Mouse (Mus musculus): ENCODE data around the gene Atp8a2.
"Not testable (repeated sequence)": the region's sequence is repeated elsewhere in the genome, so short reads cannot be mapped to it uniquely, and the experiment has no call there.

The Atp8a2 gene

DNA sequence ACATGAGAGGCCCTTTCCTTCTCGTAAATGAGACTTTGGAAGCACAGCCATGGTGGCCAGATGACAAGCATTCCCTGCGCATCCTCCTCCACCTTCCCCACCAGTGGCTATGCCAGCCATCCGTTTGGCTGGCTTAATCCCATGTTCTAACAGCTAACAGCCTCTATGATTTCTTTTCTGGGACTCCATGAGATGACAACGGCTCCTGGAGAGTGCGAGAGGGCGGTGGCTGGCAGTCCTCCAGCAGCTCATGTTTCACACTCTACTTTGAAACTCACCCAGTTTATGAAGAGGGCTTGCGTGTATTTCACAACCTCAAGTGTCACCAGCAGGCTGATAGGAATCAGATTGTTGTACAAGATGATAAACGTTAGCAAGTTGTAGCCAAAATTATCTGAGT lies 170.3 kb downstream of the Atp8a2 start:
- peak; percentile 20 for DNase-seq (ENCODE audit: low read depth, low spot score)

DNA sequence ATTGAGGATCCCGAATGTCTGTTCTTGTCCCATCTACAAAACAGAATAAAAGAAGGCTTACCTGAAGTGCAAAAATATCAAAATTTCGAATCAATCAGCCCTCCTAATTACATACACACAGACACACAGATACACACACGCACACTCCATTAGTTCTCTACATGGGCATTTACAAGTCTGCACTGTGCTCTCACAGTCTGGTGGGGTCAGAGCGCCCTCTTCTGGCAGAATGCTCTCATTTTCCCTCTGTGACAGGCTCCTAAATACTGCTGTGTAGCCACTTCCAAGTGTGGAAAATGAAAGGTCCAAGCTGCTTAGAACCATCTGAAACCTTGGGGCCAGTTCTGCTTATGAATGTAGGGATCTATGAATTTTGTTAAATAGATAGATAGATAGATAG lies 181.1 kb downstream of the Atp8a2 start:
- peak; percentile 75 for DNase-seq (ENCODE audit: low read depth, low spot score)

GRCm38 (mm10) chr14:60001801-60002200 lies 195.2 kb downstream of the Atp8a2 start:
- DNase-seq (ENCODE audit: low read depth, low spot score): no peak

DNA sequence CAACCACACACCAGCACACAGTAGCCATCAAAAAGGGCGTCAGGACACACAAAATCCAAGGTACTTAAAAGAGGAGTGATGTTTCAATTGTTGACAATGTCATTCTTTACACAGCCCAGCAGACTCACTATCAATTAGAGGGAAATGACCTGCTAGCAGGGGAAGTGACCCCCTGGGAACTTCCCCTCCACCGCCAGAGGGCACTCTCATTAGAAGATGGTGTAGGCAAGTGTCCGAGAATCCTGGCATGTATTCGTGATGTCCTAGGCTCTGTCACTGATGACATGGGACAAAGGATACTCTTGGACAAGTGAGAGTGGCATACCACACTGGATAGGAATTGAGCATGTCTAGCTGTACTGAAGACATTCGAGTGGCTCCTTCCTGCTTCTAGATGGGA lies 208.1 kb downstream of the Atp8a2 start:
- no peak for DNase-seq (ENCODE audit: low read depth, low spot score)

- no peak for DNase-seq (ENCODE audit: low read depth, low spot score)
These were observed 209.0 kb downstream of the Atp8a2 start for GRCm38 (mm10) chr14:59987975-59988374.

GRCm38 (mm10) chr14:59978007-59978406 lies 219.0 kb downstream of the Atp8a2 start:
- no peak for DNase-seq (ENCODE audit: low read depth, low spot score)

DNA sequence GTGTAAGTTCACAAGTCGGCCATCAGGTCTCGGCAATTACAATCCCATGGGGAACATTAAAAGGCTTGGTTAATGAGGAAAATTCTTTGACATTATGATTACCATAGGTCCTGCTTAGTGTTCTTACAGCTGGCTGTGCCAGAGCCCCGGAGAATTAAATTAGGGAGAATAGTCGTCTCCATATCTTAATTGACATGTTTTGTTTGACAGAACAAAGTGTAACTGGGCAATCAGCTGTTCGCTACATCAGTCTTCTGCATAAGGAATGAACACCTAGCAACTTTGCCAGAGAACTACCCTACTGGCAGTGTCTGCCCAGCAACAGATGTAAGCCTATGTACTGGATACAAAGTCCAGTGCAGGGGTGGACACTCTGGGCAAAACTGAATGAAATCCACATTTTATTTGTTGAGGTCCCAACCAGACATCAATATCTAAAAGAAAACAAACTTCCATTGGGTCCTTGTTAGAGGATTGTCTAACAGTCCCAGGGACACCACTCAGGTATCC lies 225.7 kb downstream of the Atp8a2 start:
- no peak for DNase-seq (ENCODE audit: low read depth, low spot score)

DNA sequence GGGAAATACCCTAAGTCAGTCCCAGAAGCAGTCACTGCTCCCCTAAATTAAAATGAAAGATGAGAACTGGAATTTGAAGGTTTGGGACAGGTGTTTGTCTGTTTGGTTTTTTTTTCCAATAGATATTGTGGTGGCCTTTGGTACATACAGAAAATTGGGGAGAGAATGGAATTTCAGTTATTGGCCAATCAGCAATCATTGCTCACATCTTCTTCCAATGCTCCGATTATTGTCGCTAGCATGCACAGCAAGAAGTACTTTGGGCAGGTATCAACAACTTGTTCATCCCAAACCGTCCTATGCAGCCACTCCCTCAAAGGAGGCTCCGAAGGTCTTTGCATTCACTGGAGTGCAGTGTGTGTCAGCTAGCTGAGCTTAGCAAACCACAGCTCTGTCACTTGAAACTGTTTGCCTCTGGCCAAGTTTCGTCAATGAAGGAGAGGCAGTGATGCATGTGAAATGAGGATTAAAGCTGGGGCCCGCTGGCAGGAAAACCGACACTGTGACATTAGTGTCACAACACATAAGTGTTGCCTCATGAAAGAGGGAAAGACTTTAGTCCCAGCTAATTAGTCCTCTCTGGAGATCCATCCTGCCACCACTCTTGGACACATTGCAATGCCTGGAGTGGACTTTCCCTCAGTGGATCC lies 227.4 kb downstream of the Atp8a2 start:
- DNase-seq (ENCODE audit: low read depth, low spot score): no peak

GRCm38 (mm10) chr14:59967847-59968550 lies 229.0 kb downstream of the Atp8a2 start:
- no peak for DNase-seq (ENCODE audit: low read depth, low spot score)

DNA sequence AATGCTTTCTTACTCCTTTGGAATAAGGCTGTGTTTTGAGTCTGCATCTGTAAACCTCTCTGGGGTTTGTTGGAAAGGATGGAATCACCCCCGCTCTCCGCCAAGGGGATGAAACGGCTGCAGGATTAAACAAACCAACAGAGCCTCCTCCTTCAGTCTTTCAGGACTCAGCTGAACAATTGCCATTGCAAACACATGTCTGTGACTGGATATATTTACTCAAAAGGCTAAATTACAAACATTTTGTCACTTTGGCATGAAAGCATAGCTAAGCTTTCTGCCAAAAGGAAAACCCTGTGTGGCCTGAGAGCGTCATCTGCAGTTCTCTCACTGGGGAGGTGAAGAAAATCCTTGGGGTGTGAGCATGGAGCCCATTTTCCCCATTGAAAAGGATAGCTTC lies 230.0 kb downstream of the Atp8a2 start:
- DNase-seq (ENCODE audit: low read depth, low spot score): no peak

DNA sequence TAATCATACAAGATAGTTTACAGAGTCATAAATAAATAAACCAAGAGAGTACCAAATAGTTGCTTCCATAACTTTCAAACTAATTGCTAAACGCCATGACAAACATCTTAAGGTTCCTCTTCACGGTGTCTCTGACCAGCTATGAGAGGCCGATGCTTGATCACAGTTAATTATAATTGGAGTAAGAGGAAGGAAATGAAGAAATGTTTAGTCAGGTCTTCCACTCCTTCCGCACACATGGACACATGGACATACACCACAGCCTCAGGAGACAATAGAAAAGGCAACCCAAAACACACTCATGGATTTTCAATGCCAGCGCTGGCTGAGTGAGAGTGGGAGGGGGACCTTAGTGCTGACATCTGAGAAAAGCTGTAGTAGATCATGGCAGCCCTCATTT lies 232.4 kb downstream of the Atp8a2 start:
- no peak for DNase-seq (ENCODE audit: low read depth, low spot score)

- no peak for DNase-seq (ENCODE audit: low read depth, low spot score)
These were observed 236.0 kb downstream of the Atp8a2 start for GRCm38 (mm10) chr14:59960961-59961360.

GRCm38 (mm10) chr14:59960214-59960890 lies 236.6 kb downstream of the Atp8a2 start:
- DNase-seq (ENCODE audit: low read depth, low spot score): no peak

GRCm38 (mm10) chr14:59959723-59960122 lies 237.3 kb downstream of the Atp8a2 start:
- no peak for DNase-seq (ENCODE audit: low read depth, low spot score)

DNA sequence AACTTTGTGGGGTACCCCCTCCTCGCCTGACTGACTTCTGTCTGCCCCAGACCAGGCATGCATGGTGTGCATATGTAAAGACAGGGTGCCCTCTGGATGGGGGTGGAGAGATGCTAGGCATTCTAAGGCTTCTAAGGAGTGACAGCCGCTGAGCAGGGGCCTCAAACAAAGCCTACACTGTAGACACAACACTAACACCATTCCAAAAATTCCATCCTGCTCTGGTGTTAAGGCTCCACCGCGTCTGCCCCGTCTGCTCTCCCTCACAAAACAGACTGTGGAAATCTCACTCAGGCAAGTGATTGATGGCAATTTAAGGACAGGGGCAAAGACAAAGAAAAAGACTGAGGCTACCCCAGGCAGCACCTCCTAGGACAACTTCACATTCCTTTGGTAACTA lies 247.0 kb downstream of the Atp8a2 start:
- no peak for DNase-seq (ENCODE audit: low read depth, low spot score)

DNA sequence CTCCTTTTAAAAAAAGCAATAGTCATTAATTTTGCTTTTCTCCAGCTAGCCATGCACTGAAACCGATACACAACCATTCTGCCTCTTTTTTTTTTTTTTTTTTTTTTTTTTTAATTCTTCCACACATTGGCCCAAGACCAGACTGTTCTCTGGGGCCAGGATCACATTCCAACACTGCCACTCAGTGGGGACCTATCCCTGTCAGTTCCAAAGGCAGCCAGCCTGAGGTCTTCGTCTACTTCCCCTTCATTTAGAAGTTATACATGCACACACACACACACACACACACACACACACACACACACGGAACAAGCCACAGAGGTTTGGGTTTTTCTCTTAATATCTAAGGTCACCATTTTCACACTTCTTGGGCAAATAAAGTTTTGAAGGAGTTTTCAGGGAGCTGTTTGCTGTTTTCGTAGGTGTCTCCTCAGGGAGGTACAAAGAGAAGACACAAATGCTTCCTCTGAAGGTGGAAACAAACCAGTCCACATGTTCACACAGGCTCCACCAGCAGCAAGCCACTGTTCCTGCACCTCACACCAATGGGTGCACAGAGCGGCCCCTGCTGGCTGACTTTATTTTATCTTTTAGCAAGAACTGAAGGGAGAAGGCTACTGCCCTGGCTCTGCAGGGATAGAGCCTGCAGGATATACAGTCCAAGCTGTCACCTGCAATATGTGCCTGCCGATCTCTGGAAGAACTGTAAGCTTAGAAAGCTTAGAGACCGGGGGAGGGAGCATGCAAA lies 253.9 kb downstream of the Atp8a2 start:
- DNase-seq (ENCODE audit: low read depth, low spot score): peak; percentile 64

DNA sequence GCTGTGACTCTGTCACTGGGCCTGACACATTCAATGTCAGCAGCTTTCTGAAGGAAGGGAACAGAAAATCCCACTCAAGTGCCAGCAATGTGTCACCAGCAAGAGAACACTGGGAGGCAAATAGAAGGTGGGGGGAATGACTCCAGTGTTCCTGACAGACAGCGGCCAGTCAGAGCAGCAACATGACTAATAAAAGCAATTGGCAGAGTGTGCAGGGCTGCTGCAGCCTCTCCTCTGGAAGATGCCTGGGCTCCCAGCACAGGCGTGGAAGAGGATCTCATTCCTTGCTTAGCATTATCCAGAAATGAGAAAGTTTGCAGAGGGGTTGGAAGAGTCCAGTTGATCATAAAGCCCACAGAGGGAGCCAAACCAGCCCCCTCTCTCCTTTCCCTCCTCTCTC lies 254.8 kb downstream of the Atp8a2 start:
- no peak for DNase-seq (ENCODE audit: low read depth, low spot score)

- no peak for DNase-seq (ENCODE audit: low read depth, low spot score)
These were observed 264.6 kb downstream of the Atp8a2 start for GRCm38 (mm10) chr14:59932355-59932754.

GRCm38 (mm10) chr14:59931412-59932058 lies 265.4 kb downstream of the Atp8a2 start:
- DNase-seq (ENCODE audit: low read depth, low spot score): no peak

- not testable (repeated sequence) for DNase-seq (ENCODE audit: low read depth, low spot score)
These were observed 267.8 kb downstream of the Atp8a2 start for GRCm38 (mm10) chr14:59929190-59929589.

DNA sequence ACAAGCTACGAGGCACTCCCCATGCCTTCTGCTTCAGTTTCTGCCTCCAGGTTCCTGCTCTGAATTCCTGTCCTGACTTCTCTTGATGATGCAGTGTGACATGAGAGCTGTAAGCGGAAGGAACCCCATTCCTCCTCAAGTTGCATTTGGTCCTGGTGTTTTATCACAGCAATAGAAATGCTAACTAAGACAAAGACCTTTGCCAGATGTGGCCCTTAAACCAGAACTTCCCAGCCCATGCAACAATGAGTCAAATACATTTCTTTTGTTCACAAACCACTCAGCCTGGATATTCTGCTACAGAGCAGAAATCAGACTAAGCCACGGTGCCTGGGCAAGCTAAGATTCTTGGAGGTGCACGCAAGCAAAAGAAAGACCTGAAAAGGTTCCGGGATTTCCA lies 268.2 kb downstream of the Atp8a2 start:
- DNase-seq (ENCODE audit: low read depth, low spot score): no peak
